ENCODE assay signal across 8 mouse cellular contexts in the genomic region with DNA sequence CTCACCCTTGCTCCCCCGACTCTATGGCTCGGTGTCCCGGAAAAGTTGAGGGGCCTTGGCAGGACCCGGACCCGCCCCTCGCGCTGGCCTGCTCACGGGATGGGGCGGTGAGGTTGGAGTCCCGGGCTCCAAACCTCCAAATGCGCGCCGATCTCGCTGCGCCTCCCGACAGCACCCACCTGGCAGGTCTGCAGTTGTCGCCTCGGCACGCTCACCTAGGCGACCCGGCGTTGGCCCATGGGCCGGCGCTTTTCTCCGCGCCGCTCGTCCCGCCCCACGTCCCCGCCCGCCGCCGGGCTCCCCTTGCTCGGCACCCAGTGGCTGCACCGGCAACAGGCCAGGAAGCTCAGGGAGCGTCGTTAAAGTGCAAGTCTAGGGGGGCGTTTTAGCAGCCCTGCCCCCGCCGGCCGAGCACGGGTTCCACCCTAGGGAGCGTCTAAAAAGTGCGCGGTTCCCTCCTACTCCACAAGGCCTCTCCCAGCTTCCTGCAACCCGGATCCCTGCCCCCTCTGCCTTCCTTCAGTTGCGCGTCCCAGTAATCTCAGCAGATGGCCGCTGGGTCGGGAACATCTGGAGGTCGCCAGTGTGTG. TPM values are rescaled to one million over a fixed set of nuclear protein-coding genes. Genes with fewer than 3 reads are reported as not detected.
DNase-seq lines count a peak whose midpoint lies in the region; ATAC-seq and TF ChIP-seq lines count a peak whose summit lies in the region.

A gene (minus strand): TSS at position 266 of the 590 bp plus-strand sequence.

- intact Hi-C loops in heart, postnatal 25 days (cut with DNase I), result no loop called here

- peak within 1 kb of the TSS; percentile 67 to 82 for H3K4me3 ChIP-seq in ES-E14 (ENCODE audit: insufficient read depth in 1 of 2, low read depth in 1 of 2, low read length in 2 of 2, poor library complexity in 1 of 2, severe bottlenecking in 1 of 2)
- H3K4me3 ChIP-seq in forebrain, postnatal 0 days (ENCODE audit: low read depth, low read length), result peak within 1 kb of the TSS; percentile 81
- peak within 1 kb of the TSS; percentile 73 for H3K4me3 ChIP-seq in layer of hippocampus, adult 2 months
- peak within 1 kb of the TSS; percentile 67 for H3K4me3 ChIP-seq in lung, adult 2 months (replicated peaks; ENCODE audit: extremely low read depth, low read depth, low read length)

- in situ Hi-C loops in ES-E14 (cut with MboI; ENCODE audit: low sequenced_read_pairs in 2 of 2, unreplicated experiment in 2 of 2), result no loop called here

- peak; percentile 61; the same call in 1 of the 2 replicates for TF ChIP-seq POLR2A in lung, adult 2 months (IDR thresholded peaks at IDR 0.05; ENCODE audit: borderline replicate concordance, extremely low read depth, low read depth, low read length)

- H3K9ac ChIP-seq in ES-E14 (ENCODE audit: insufficient read depth, low read depth, low read length, poor library complexity, severe bottlenecking), result peak within 1 kb of the TSS; percentile 70
- H3K9ac ChIP-seq in forebrain, postnatal 0 days, result peak within 1 kb of the TSS; percentile 89

- peak within 1 kb of the TSS; percentile 91 for H3K4me2 ChIP-seq in forebrain, postnatal 0 days (ENCODE audit: low read depth)

- ATAC-seq in forebrain, postnatal 0 days, result peak; percentile 94

- H3K9me3 ChIP-seq in ES-E14 (ENCODE audit: control insufficient read depth, insufficient read depth, low read depth, low read length), result no peaks in the 10 kb centered on the region
- no peaks in the 10 kb centered on the region for H3K9me3 ChIP-seq in forebrain, postnatal 0 days (ENCODE audit: low read length)

- TF ChIP-seq CTCF in forebrain, postnatal 0 days (IDR thresholded peaks at IDR 0.05; ENCODE audit: low read depth), result no peak; the same call in 1 of the 2 replicates
- 0 out of 2 replicates have a peak, but pooled peaks have one; percentile 7 for TF ChIP-seq CTCF in layer of hippocampus, adult 2 months (conservative IDR thresholded peaks at IDR 0.05)
- no peak for TF ChIP-seq CTCF in lung, adult 2 months (IDR thresholded peaks at IDR 0.05; ENCODE audit: insufficient read depth, low read length)

- 4% methylated on average over 52 of the region's 52 CpGs for WGBS in forebrain, postnatal 0 days
- WGBS in lung, adult 2 months, result under 1% methylated on average over 52 of the region's 52 CpGs

- no peaks in the 10 kb centered on the region for H3K36me3 ChIP-seq in ES-E14 (ENCODE audit: control insufficient read depth, insufficient read depth, low read length, poor library complexity, severe bottlenecking)
- no peaks in the 10 kb centered on the region for H3K36me3 ChIP-seq in forebrain, postnatal 0 days (ENCODE audit: insufficient read depth)

- no peak within 1 kb of the TSS for H3K27ac ChIP-seq in ES-E14 (ENCODE audit: insufficient read depth, low read depth, low read length, poor library complexity, severe bottlenecking)
- H3K27ac ChIP-seq in forebrain, postnatal 0 days (ENCODE audit: low read depth, low read length), result peak within 1 kb of the TSS; percentile 85
- H3K27ac ChIP-seq in layer of hippocampus, adult 2 months, result peak within 1 kb of the TSS; percentile 54; the same call in 1 of the 2 replicates

- H3K27me3 ChIP-seq in forebrain, postnatal 0 days (ENCODE audit: insufficient read depth, low read length), result no peaks in the 10 kb centered on the region

- DNase-seq in ES-E14 (ENCODE audit: low read depth, low spot score), result peak; percentile 94
- peak; percentile 57 to 64 for DNase-seq in cerebellum, adult 18-20 months
- peak; percentile 95 for DNase-seq in forebrain, postnatal 0 days
- peak; percentile 86 for DNase-seq in heart, postnatal 25 days (ENCODE audit: low spot score)
- peak; percentile 75 to 77 for DNase-seq in layer of hippocampus, adult 2 months (ENCODE audit: low spot score in 2 of 2)
- DNase-seq in lung, adult 2 months, result peak; percentile 81
- DNase-seq in ovary, postnatal 10 days (ENCODE audit: low spot score), result peak; percentile 92
- peak; percentile 48 for DNase-seq in thymus, postnatal 25 days

- H3K4me1 ChIP-seq in ES-E14 (ENCODE audit: control insufficient read depth in 2 of 2, insufficient read depth in 2 of 2, low read length in 2 of 2, poor library complexity in 1 of 2), result peaks cover 0 to 4% of the 10 kb centered on the region in 2 experiments; a peak in 1 of 4 replicates
- H3K4me1 ChIP-seq in forebrain, postnatal 0 days (ENCODE audit: insufficient read depth), result 0 out of 2 replicates have a peak, but pooled peaks cover 7% of the 10 kb centered on the region
- H3K4me1 ChIP-seq in lung, adult 2 months (ENCODE audit: control insufficient read depth, insufficient read depth, low read length), result no peaks in the 10 kb centered on the region

TF ChIP-seq in ES-E14, 5 proteins besides CTCF, POLR2A, EP300 and RAD21:
- 0 out of 2 replicates have a peak, but pooled peaks have one; percentile 20 for TF ChIP-seq MAFK (IDR thresholded peaks at IDR 0.05; ENCODE audit: insufficient read depth, low read depth, low read length)
- no peak for TF ChIP-seq CHD2 (IDR thresholded peaks at IDR 0.05; ENCODE audit: low read depth, low read length)
- peak; percentile 65; the same call in 1 of the 2 replicates for TF ChIP-seq HCFC1 (IDR thresholded peaks at IDR 0.05; ENCODE audit: borderline replicate concordance, insufficient read depth, low read length)

RNA-seq across cellular contexts. Expression of the gene that starts here (rescaled TPM):
- total RNA-seq in ES-E14 (2012; rRNA removed), result 17.8 and 23.9 TPM in 2 replicates
- 20.2 and 24.8 TPM in 2 replicates for total RNA-seq in forebrain, postnatal 0 days (2014; rRNA removed)
- polyA plus RNA-seq in forebrain, postnatal 0 days (2015; fragmentation: Nextera tagmentation; extraction: Ambion mirVana), result 5.4 and 6.2 TPM in 2 replicates
- 1 to 10 TPM; 2.1 to 2.7 TPM for total RNA-seq in heart, postnatal 25 days (2021)
- 1 to 10 TPM; 1.7 to 2.0 TPM for total RNA-seq in layer of hippocampus, adult 2 months (2021)
- polyA plus RNA-seq in lung, adult 2 months (2012; rRNA removed), result 22.0 and 29.3 TPM in 2 replicates
